Mouse (Mus musculus): ENCODE measurements around the gene F11r.

DNA sequence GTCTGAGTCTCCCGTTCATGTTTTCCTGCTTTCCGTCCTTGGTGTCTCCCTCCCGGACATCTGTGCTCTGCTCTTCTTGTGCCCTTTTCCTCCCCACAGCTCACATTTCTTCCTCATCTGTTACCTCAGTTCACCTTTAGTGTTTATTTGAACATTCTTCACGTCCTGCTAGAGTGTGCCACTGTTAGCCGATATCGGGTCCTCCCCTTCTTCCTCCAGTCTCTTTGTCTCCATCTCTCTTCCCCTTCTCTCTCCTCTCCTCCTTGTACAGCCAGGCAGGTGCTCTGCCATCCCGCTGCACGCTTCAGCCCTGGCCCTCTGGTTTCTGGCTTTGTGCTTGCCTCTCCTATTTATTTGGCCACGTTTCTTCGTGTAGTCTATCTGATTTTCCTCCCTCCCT lies 10.4 kb downstream of the F11r start:
- TF ChIP-seq FLI1 (IDR thresholded peaks at IDR 0.05; ENCODE audit: low read length) (no peak), GATA1 (IDR thresholded peaks at IDR 0.05; ENCODE audit: borderline replicate concordance, low read length) (no peak)
